Mouse (Mus musculus) neural tube, embryonic 15.5 days (tissue): ENCODE measurements around the gene Mapk1. TPM values are rescaled to one million over a fixed set of nuclear protein-coding genes. Genes with fewer than 3 reads are reported as not detected.
"Not testable (repeated sequence)": the region's sequence is repeated elsewhere in the genome, so short reads cannot be mapped to it uniquely, and the experiment has no call there.

Experiments used
- ATAC-seq: fragments of 200-750 bp; cut with Nextera tagmentation; 2 replicates; pipeline ENCODE4 v1.8.0; 2017; ENCODE audit warnings: mild to moderate bottlenecking, moderate TSS enrichment, moderate library complexity; ENCODE audit not compliant: low FRiP score
- H3K27ac ChIP-seq: fragments of 300-500 bp; sonication (generic); replicated peaks from 2 replicates; pipeline ENCODE4 v1.5.1; 2015; ENCODE audit warnings: mild to moderate bottlenecking, inconsistent platforms
- H3K27me3 ChIP-seq: fragments of 300-500 bp; sonication (generic); replicated peaks from 2 replicates; pipeline ENCODE4 v1.6.1; 2015; ENCODE audit warnings: inconsistent platforms
- H3K36me3 ChIP-seq: fragments of 300-500 bp; sonication (generic); 2 replicates; pipeline ENCODE4 v1.6.1; 2015; ENCODE audit warnings: inconsistent platforms
- H3K4me1 ChIP-seq: fragments of 300-500 bp; sonication (generic); 2 replicates; pipeline ENCODE4 v1.6.1; 2015; ENCODE audit warnings: inconsistent platforms
- H3K4me2 ChIP-seq: fragments of 300-500 bp; sonication (generic); 2 replicates; pipeline ENCODE4 v1.6.1; 2015; ENCODE audit warnings: inconsistent platforms, mild to moderate bottlenecking, moderate library complexity
- H3K4me3 ChIP-seq: fragments of 300-500 bp; sonication (generic); replicated peaks from 2 replicates; pipeline ENCODE4 v1.5.1; 2015; ENCODE audit warnings: mild to moderate bottlenecking, inconsistent platforms
- H3K9ac ChIP-seq: fragments of 300-500 bp; sonication (generic); replicated peaks from 2 replicates; pipeline ENCODE4 v1.6.1; 2015; ENCODE audit warnings: mild to moderate bottlenecking, inconsistent platforms
- H3K9me3 ChIP-seq: fragments of 300-500 bp; sonication (generic); replicated peaks from 2 replicates; pipeline ENCODE4 v1.6.1; 2016; ENCODE audit warnings: inconsistent platforms
- WGBS: fragments of 180-500 bp; shearing (Covaris S2); methylation state at CpG from one replicate; pipeline ENCODE4 v1.1.7; 2015; ENCODE audit warnings: mixed read lengths; 5-methylcytosine and 5-hydroxymethylcytosine counted together
- polyA plus RNA-seq: library from polyadenylated mRNA; unstranded; fragments of >200 nt; fragmentation: Nextera tagmentation; extraction: Ambion mirVana; gene quantifications from 2 replicates; pipeline ENCODE4 v1.2.1, GENCODE M21; 2015

Gene Mapk1
- polyA plus RNA-seq, 1 experiment from 2014 or later = 184 TPM

- H3K9ac ChIP-seq = no peak overlapping the region
- H3K4me3 ChIP-seq = no peak overlapping the region
- H3K4me1 ChIP-seq = peaks cover 43% of the 10 kb centered on the region
- ATAC-seq = no peak
- H3K27me3 ChIP-seq = no peaks in the 10 kb centered on the region
- peaks cover 5% of the 10 kb centered on the region for H3K36me3 ChIP-seq
- no peak overlapping the region for H3K27ac ChIP-seq
- no peak overlapping the region for H3K4me2 ChIP-seq
- 86% methylated on average over 2 of the region's 2 CpGs for WGBS
- H3K9me3 ChIP-seq = no peaks in the 10 kb centered on the region
These were observed 4.1 kb downstream of the Mapk1 start for GRCm38 (mm10) chr16:16987248-16987647.

- Histone ChIP-seq H3K4me1 (peaks cover 39% of the 10 kb centered on the region), H3K27ac (no peak overlapping the region), H3K4me2 (no peak overlapping the region), H3K36me3 (peaks cover 5% of the 10 kb centered on the region), H3K4me3 (no peak overlapping the region), H3K9me3 (no peaks in the 10 kb centered on the region), H3K9ac (no peak overlapping the region), H3K27me3 (no peaks in the 10 kb centered on the region)
- WGBS = 78% methylated on average over 5 of the region's 5 CpGs
- no peak for ATAC-seq
These were observed 5.7 kb downstream of the Mapk1 start for GRCm38 (mm10) chr16:16988842-16989241.

- 80% methylated on average over 4 of the region's 4 CpGs for WGBS
- H3K36me3 ChIP-seq = peaks cover 5% of the 10 kb centered on the region
- no peak for ATAC-seq
- H3K27ac ChIP-seq = no peak overlapping the region
- H3K9ac ChIP-seq = no peak overlapping the region
- no peaks in the 10 kb centered on the region for H3K27me3 ChIP-seq
- H3K4me1 ChIP-seq = peaks cover 33% of the 10 kb centered on the region
- no peak overlapping the region for H3K4me3 ChIP-seq
- no peak overlapping the region for H3K4me2 ChIP-seq
- H3K9me3 ChIP-seq = no peaks in the 10 kb centered on the region
These were observed 6.8 kb downstream of the Mapk1 start for GRCm38 (mm10) chr16:16990021-16990420.

- ATAC-seq = no peak
- no peak overlapping the region for H3K4me3 ChIP-seq
- 82% methylated on average over 4 of the region's 4 CpGs for WGBS
These were observed 11.4 kb downstream of the Mapk1 start for GRCm38 (mm10) chr16:16994426-16995052.

GRCm38 (mm10) chr16:16996121-16996729 is 13.0 kb downstream of the Mapk1 start:
- H3K9me3 ChIP-seq, ATAC-seq, H3K4me2 ChIP-seq, H3K36me3 ChIP-seq, H3K27me3 ChIP-seq, H3K4me1 ChIP-seq, H3K4me3 ChIP-seq, H3K9ac ChIP-seq, H3K27ac ChIP-seq: not testable (repeated sequence)
- WGBS = 90% methylated on average over 9 of the region's 10 CpGs

More at GRCm38 (mm10) chr16:16994426-16995052, 11.4 kb downstream of the Mapk1 start:
- Histone ChIP-seq H3K4me1 (peaks cover 17% of the 10 kb centered on the region), H3K9ac (no peak overlapping the region), H3K36me3 (no peaks in the 10 kb centered on the region), H3K27ac (no peak overlapping the region), H3K9me3 (no peaks in the 10 kb centered on the region), H3K27me3 (no peaks in the 10 kb centered on the region), H3K4me2 (no peak overlapping the region)

- Histone ChIP-seq H3K27ac (no peak overlapping the region), H3K4me1 (peaks cover 16% of the 10 kb centered on the region), H3K27me3 (no peaks in the 10 kb centered on the region), H3K36me3 (no peaks in the 10 kb centered on the region), H3K4me3 (no peak overlapping the region), H3K9me3 (no peaks in the 10 kb centered on the region), H3K4me2 (no peak overlapping the region), H3K9ac (no peak overlapping the region)
- WGBS = 93% methylated on average over 3 of the region's 3 CpGs
- no peak for ATAC-seq
These were observed 17.9 kb downstream of the Mapk1 start for GRCm38 (mm10) chr16:17001109-17001508.

- Histone ChIP-seq H3K9ac (no peak overlapping the region), H3K27me3 (no peaks in the 10 kb centered on the region), H3K27ac (no peak overlapping the region), H3K4me3 (no peak overlapping the region), H3K4me2 (no peak overlapping the region), H3K9me3 (no peaks in the 10 kb centered on the region), H3K36me3 (no peaks in the 10 kb centered on the region), H3K4me1 (peaks cover 10% of the 10 kb centered on the region)
- WGBS = 78% methylated on average over 1 of the region's 1 CpGs
- ATAC-seq = no peak
These were observed 23.9 kb downstream of the Mapk1 start for GRCm38 (mm10) chr16:17007070-17007469.

GRCm38 (mm10) chr16:17010036-17010435 is 26.9 kb downstream of the Mapk1 start:
- Histone ChIP-seq H3K4me2 (no peak overlapping the region), H3K27ac (no peak overlapping the region), H3K4me3 (no peak overlapping the region), H3K27me3 (no peaks in the 10 kb centered on the region), H3K9me3 (no peaks in the 10 kb centered on the region), H3K4me1 (no peaks in the 10 kb centered on the region), H3K9ac (no peak overlapping the region), H3K36me3 (no peaks in the 10 kb centered on the region)
- ATAC-seq = no peak
- 95% methylated on average over 7 of the region's 7 CpGs for WGBS

GRCm38 (mm10) chr16:17012583-17012982 is 29.4 kb downstream of the Mapk1 start:
- Histone ChIP-seq H3K4me3 (no peak overlapping the region), H3K4me1 (no peaks in the 10 kb centered on the region), H3K36me3 (0 out of 2 replicates have a peak, but pooled peaks cover 7% of the 10 kb centered on the region), H3K9me3 (no peaks in the 10 kb centered on the region), H3K4me2 (no peak overlapping the region), H3K27ac (no peak overlapping the region), H3K9ac (no peak overlapping the region), H3K27me3 (no peaks in the 10 kb centered on the region)
- ATAC-seq = no peak
- 90% methylated on average over 1 of the region's 1 CpGs for WGBS

GRCm38 (mm10) chr16:17015111-17015852 is 32.1 kb downstream of the Mapk1 start:
- H3K4me3 ChIP-seq = no peak overlapping the region
- WGBS = 91% methylated on average over 4 of the region's 4 CpGs
- H3K27ac ChIP-seq = no peak overlapping the region
- no peak overlapping the region for H3K4me2 ChIP-seq
- no peaks in the 10 kb centered on the region for H3K4me1 ChIP-seq
- H3K36me3 ChIP-seq = peaks cover 28% of the 10 kb centered on the region
- H3K9ac ChIP-seq = no peak overlapping the region
- H3K9me3 ChIP-seq = no peaks in the 10 kb centered on the region
- no peaks in the 10 kb centered on the region for H3K27me3 ChIP-seq
- no peak for ATAC-seq

GRCm38 (mm10) chr16:17015853-17016230 is 32.7 kb downstream of the Mapk1 start:
- no peaks in the 10 kb centered on the region for H3K27me3 ChIP-seq
- 90% methylated on average over 3 of the region's 3 CpGs for WGBS
- no peak overlapping the region for H3K27ac ChIP-seq
- no peak overlapping the region for H3K9ac ChIP-seq
- H3K36me3 ChIP-seq = peaks cover 29% of the 10 kb centered on the region
- H3K4me2 ChIP-seq = no peak overlapping the region
- no peaks in the 10 kb centered on the region for H3K4me1 ChIP-seq
- H3K9me3 ChIP-seq = no peaks in the 10 kb centered on the region
- H3K4me3 ChIP-seq = no peak overlapping the region
- no peak for ATAC-seq

- H3K4me1 ChIP-seq = no peaks in the 10 kb centered on the region
- WGBS = 68% methylated on average over 6 of the region's 6 CpGs
- H3K9me3 ChIP-seq = no peaks in the 10 kb centered on the region
- H3K4me2 ChIP-seq = no peak overlapping the region
- peaks cover 34% of the 10 kb centered on the region for H3K36me3 ChIP-seq
- ATAC-seq = no peak
- no peak overlapping the region for H3K9ac ChIP-seq
- H3K27me3 ChIP-seq = no peaks in the 10 kb centered on the region
- no peak overlapping the region for H3K4me3 ChIP-seq
- no peak overlapping the region for H3K27ac ChIP-seq
These were observed 34.9 kb downstream of the Mapk1 start for GRCm38 (mm10) chr16:17018071-17018470.
